Mouse (Mus musculus): ENCODE results near the gene Wdr46. TPM values are rescaled to one million over a fixed set of nuclear protein-coding genes. Genes with fewer than 3 reads are reported as not detected.
A peak's percentile ranks its signal among the peaks of the same experiment; 100 is the strongest.
"Not testable (repeated sequence)": the region's sequence is repeated elsewhere in the genome, so short reads cannot be mapped to it uniquely, and the experiment has no call there.

Wdr46 gene
- 10 to 100 TPM; 14.5 to 18.9 TPM for total RNA-seq (2021)
- long read RNA-seq, experiment 1, transcript Wdr46-201 (15 exons, 2,229 nt), result major isoform, 5 of 8 reads
- long read RNA-seq, experiment 1, partial matches to known transcripts, result 2 of 8 reads
- long read RNA-seq, experiment 1, other reads (novel, unspliced or antisense), result 1 of 8 reads
- long read RNA-seq, experiment 2, transcript Wdr46-201 (15 exons, 2,229 nt), result major isoform, 8 of 12 reads
- long read RNA-seq, experiment 2, partial matches to known transcripts, result 3 of 12 reads
- long read RNA-seq, experiment 2, other reads (novel, unspliced or antisense), result 1 of 12 reads

GRCm38 (mm10) chr17:33940206-33940805 lies at the start of gene Wdr46, which contains the start of gene Pfdn6:
Wdr46 (plus strand) TSS chr17:33940660.
Pfdn6 (minus strand) TSS chr17:33940343.
- DNase-seq (ENCODE audit: low spot score in 2 of 2), result peak; percentile 82 to 89
- no peak for TF ChIP-seq CTCF (conservative IDR thresholded peaks at IDR 0.05)
- peak within 1 kb of the TSS; percentile 98 for H3K27ac ChIP-seq
- H3K4me3 ChIP-seq, result peak within 1 kb of the TSS; percentile 62

- no peak for DNase-seq (ENCODE audit: low spot score in 2 of 2)
- Histone ChIP-seq H3K4me3 (no peak overlapping the region), H3K27ac (no peak overlapping the region)
- no peak for TF ChIP-seq CTCF (conservative IDR thresholded peaks at IDR 0.05)
Observed at GRCm38 (mm10) chr17:33891357-33891756, 49.1 kb upstream of the Wdr46 start.

- H3K4me3 ChIP-seq; DNase-seq (ENCODE audit: low spot score in 2 of 2); H3K27ac ChIP-seq: not testable (repeated sequence)
- peak; percentile 58 for TF ChIP-seq CTCF (conservative IDR thresholded peaks at IDR 0.05)
Observed at GRCm38 (mm10) chr17:33891892-33892291, 48.6 kb upstream of the Wdr46 start.

GRCm38 (mm10) chr17:33892429-33892828 lies 48.0 kb upstream of the Wdr46 start:
- DNase-seq (ENCODE audit: low spot score in 2 of 2), result no peak
- no peak for TF ChIP-seq CTCF (conservative IDR thresholded peaks at IDR 0.05)
- Histone ChIP-seq H3K27ac (no peak overlapping the region), H3K4me3 (no peak overlapping the region)

GRCm38 (mm10) chr17:33893011-33893410 lies 47.4 kb upstream of the Wdr46 start:
- DNase-seq (ENCODE audit: low spot score in 2 of 2); H3K4me3 ChIP-seq; H3K27ac ChIP-seq: not testable (repeated sequence)

- no peak overlapping the region for H3K4me3 ChIP-seq
- peak; percentile 74 for TF ChIP-seq CTCF (conservative IDR thresholded peaks at IDR 0.05)
- H3K27ac ChIP-seq, result no peak overlapping the region
- DNase-seq (ENCODE audit: low spot score in 2 of 2), result no peak
Observed at GRCm38 (mm10) chr17:33897114-33897794, 43.2 kb upstream of the Wdr46 start.

- not testable (repeated sequence) for DNase-seq (ENCODE audit: low spot score in 2 of 2); H3K4me3 ChIP-seq; H3K27ac ChIP-seq
Observed at GRCm38 (mm10) chr17:33898193-33898592, 42.3 kb upstream of the Wdr46 start.

- no peak for DNase-seq (ENCODE audit: low spot score in 2 of 2)
- no peak overlapping the region for H3K27ac ChIP-seq
- TF ChIP-seq CTCF (conservative IDR thresholded peaks at IDR 0.05), result no peak
- H3K4me3 ChIP-seq, result no peak overlapping the region
Observed at GRCm38 (mm10) chr17:33899642-33900041, 40.8 kb upstream of the Wdr46 start.

GRCm38 (mm10) chr17:33900281-33900988 lies 40.0 kb upstream of the Wdr46 start:
- no peak for DNase-seq (ENCODE audit: low spot score in 2 of 2)

GRCm38 (mm10) chr17:33900989-33901314 lies 39.5 kb upstream of the Wdr46 start:
- no peak for TF ChIP-seq CTCF (conservative IDR thresholded peaks at IDR 0.05)
- no peak overlapping the region for H3K27ac ChIP-seq

More at GRCm38 (mm10) chr17:33900281-33900988, 40.0 kb upstream of the Wdr46 start:
- H3K27ac ChIP-seq, result no peak overlapping the region
- H3K4me3 ChIP-seq, result no peak overlapping the region
- no peak for TF ChIP-seq CTCF (conservative IDR thresholded peaks at IDR 0.05)

GRCm38 (mm10) chr17:33901653-33902052 lies 38.8 kb upstream of the Wdr46 start:
- no peak overlapping the region for H3K27ac ChIP-seq
- no peak for DNase-seq (ENCODE audit: low spot score in 2 of 2)
- TF ChIP-seq CTCF (conservative IDR thresholded peaks at IDR 0.05), result no peak
- no peak overlapping the region for H3K4me3 ChIP-seq

More at GRCm38 (mm10) chr17:33900989-33901314, 39.5 kb upstream of the Wdr46 start:
- no peak for DNase-seq (ENCODE audit: low spot score in 2 of 2)
- no peak overlapping the region for H3K4me3 ChIP-seq

- no peak for TF ChIP-seq CTCF (conservative IDR thresholded peaks at IDR 0.05)
Observed at GRCm38 (mm10) chr17:33902079-33902478, 38.4 kb upstream of the Wdr46 start.

GRCm38 (mm10) chr17:33902491-33902890 lies 38.0 kb upstream of the Wdr46 start:
- Histone ChIP-seq H3K27ac (no peak overlapping the region), H3K4me3 (no peak overlapping the region)
- TF ChIP-seq CTCF (conservative IDR thresholded peaks at IDR 0.05), result no peak
- DNase-seq (ENCODE audit: low spot score in 2 of 2), result no peak

More at GRCm38 (mm10) chr17:33902079-33902478, 38.4 kb upstream of the Wdr46 start:
- Histone ChIP-seq H3K4me3 (no peak overlapping the region), H3K27ac (no peak overlapping the region)
- no peak for DNase-seq (ENCODE audit: low spot score in 2 of 2)

- not testable (repeated sequence) for DNase-seq (ENCODE audit: low spot score in 2 of 2); H3K27ac ChIP-seq; H3K4me3 ChIP-seq
Observed at GRCm38 (mm10) chr17:33903911-33904651, 36.4 kb upstream of the Wdr46 start.

GRCm38 (mm10) chr17:33904835-33905234 lies 35.6 kb upstream of the Wdr46 start, which contains the start of gene Platr17:
Platr17 (plus strand) TSS chr17:33905135.
- not testable (repeated sequence) for DNase-seq (ENCODE audit: low spot score in 2 of 2); H3K27ac ChIP-seq; H3K4me3 ChIP-seq

All from layer of hippocampus, adult 2 months (tissue).